Mouse (Mus musculus) cerebellum, adult 2 months (tissue): ENCODE data around the gene Wipf2.

Experiments
- CTCF ChIP-seq: fragments of 200-500 bp; IDR thresholded peaks from 2 replicates; pipeline ENCODE4 v1.5.1; 2011; ENCODE audit warnings: low read depth, mild to moderate bottlenecking, control low read depth, low read length, moderate library complexity, borderline replicate concordance; ENCODE audit not compliant: insufficient read depth
- POLR2A ChIP-seq: fragments of 200-500 bp; IDR thresholded peaks from 2 replicates; pipeline ENCODE4 v1.6.1; 2011; ENCODE audit warnings: low read length, control low read depth, borderline replicate concordance; ENCODE audit not compliant: insufficient read depth

GRCm38 (mm10) chr11:98950484-98950883 lies 87.0 kb downstream of the Wipf2 start:
- TF ChIP-seq POLR2A (no peak), CTCF (no peak)
